Mouse (Mus musculus) lung, adult 2 months (tissue): ENCODE measurements around the gene Mrps35.

ENCODE experiments used
- CTCF ChIP-seq: fragments of 200-500 bp; IDR thresholded peaks from 2 replicates; pipeline ENCODE4 v1.5.1; 2011; ENCODE audit warnings: mild to moderate bottlenecking, low read length, control low read depth; ENCODE audit not compliant: insufficient read depth
- POLR2A ChIP-seq: fragments of 200-500 bp; IDR thresholded peaks from 2 replicates; pipeline ENCODE4 v1.6.1; 2011; ENCODE audit warnings: low read depth, mild to moderate bottlenecking, control low read depth, low read length, borderline replicate concordance; ENCODE audit errors: extremely low read depth

GRCm38 (mm10) chr6:147106716-147107115 lies 64.2 kb downstream of the Mrps35 start:
- TF ChIP-seq POLR2A (no peak), CTCF (no peak)
